17 mouse cellular contexts compared by ENCODE assay signal in the genomic region with DNA sequence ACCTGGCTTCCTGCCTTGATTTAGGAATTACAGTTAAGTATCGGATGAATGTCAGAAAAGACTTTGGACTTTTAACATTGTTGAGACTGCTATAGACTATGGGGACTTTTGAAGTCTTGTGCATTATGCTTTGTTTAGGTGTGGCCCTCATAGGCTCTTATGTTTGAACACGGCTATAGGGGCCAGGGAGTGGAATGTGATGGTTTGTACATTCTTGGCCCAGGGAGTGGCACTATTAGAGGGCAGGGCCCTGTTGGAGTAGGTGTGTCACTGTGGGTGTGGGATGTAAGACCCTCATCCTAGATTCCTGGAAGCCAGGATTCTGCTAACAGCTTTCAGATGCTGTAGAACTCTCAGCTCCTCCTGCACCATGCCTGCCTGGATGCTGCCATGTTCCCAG. TPM values are rescaled to one million over a fixed set of nuclear protein-coding genes. Genes with fewer than 3 reads are reported as not detected.
"Had no signal": no experiment of that assay in that cellular context is flagged by ENCODE, and none has a peak within 500 bp of the region (broad histone marks: within the 10 kb centered on the region; RNA-seq: fewer than 3 reads in every experiment).

No protein-coding gene starts in this region.

RNA-seq across cellular contexts. Expression of a gene that starts 17.9 kb away (rescaled TPM):
- polyA plus RNA-seq: limb, embryonic 11.5 days; limb, embryonic 12.5 days; limb, embryonic 13.5 days; limb, embryonic 15.5 days; liver, adult 2 months; liver, embryonic 11.5 days; liver, embryonic 12.5 days; liver, embryonic 13.5 days; liver, embryonic 15.5 days; liver, embryonic 16.5 days; liver, postnatal 0 days; lung, adult 2 months; lung, embryonic 16.5 days; lung, postnatal 0 days; macrophage; midbrain, embryonic 11.5 days; neural tube, embryonic 11.5 days had no signal
